Mouse (Mus musculus) kidney, postnatal 4 days (tissue): Measurements from ENCODE around the gene Tigit.

Experiments used
- DNase-seq, 2 experiments: peaks; one replicate each; pipeline ENCODE4 v3.0.0; 2021; ENCODE audit warnings: mixed read lengths in 2 of 2

Gene Tigit

GRCm38 (mm10) chr16:43617346-43617745 is 46.6 kb downstream of the Tigit start:
- no peak for DNase-seq

GRCm38 (mm10) chr16:43616348-43616747 is 47.6 kb downstream of the Tigit start:
- DNase-seq, result no peak

GRCm38 (mm10) chr16:43610375-43610774 is 53.6 kb downstream of the Tigit start:
- DNase-seq, result no peak

- DNase-seq, result no peak
Observed at GRCm38 (mm10) chr16:43608066-43608465, 55.9 kb downstream of the Tigit start.

- no peak for DNase-seq
Observed at GRCm38 (mm10) chr16:43607086-43607485, 56.9 kb downstream of the Tigit start.

- DNase-seq, result no peak
Observed at GRCm38 (mm10) chr16:43604399-43605013, 59.4 kb downstream of the Tigit start.

GRCm38 (mm10) chr16:43603591-43604141 is 60.3 kb downstream of the Tigit start:
- DNase-seq, result no peak

GRCm38 (mm10) chr16:43602573-43602972 is 61.4 kb downstream of the Tigit start:
- DNase-seq, result no peak

GRCm38 (mm10) chr16:43599707-43600106 is 64.2 kb downstream of the Tigit start:
- no peak for DNase-seq
